Mouse (Mus musculus): ENCODE measurements around the gene Gm20605.

GRCm38 (mm10) chr5:137600281-137600618 is 28.7 kb upstream of the Gm20605 start:
- TF ChIP-seq CTCF (IDR thresholded peaks at IDR 0.05; ENCODE audit: borderline replicate concordance, insufficient read depth, low read length), result no peak
- TF ChIP-seq POLR2A (IDR thresholded peaks at IDR 0.05; ENCODE audit: low read depth, low read length), result no peak
